Mouse (Mus musculus): ENCODE measurements around the gene Slc38a8. TPM values are rescaled to one million over a fixed set of nuclear protein-coding genes. Genes with fewer than 3 reads are reported as not detected.

The Slc38a8 gene
- not detected in 2 replicates for total RNA-seq (2014; fragmentation: Nextera tagmentation)
- 0.06 and 0.11 TPM in 2 replicates for total RNA-seq (2017)
- not detected in 2 replicates for polyA plus RNA-seq (2012)

GRCm38 (mm10) chr8:119501598-119501997, at the start of gene Slc38a8:
Gene Slc38a8, minus strand, starts transcription at chr8:119501698.
- peaks cover 30% of the 10 kb centered on the region for H3K27me3 ChIP-seq (ENCODE audit: insufficient read depth, low read length)
- H3K4me3 ChIP-seq (ENCODE audit: low read depth, low read length) = no peak within 1 kb of the TSS

GRCm38 (mm10) chr8:119548560-119549113, 47.1 kb upstream of the Slc38a8 start:
- no peaks in the 10 kb centered on the region for H3K9me3 ChIP-seq (replicated peaks)
- H3K4me1 ChIP-seq (ENCODE audit: insufficient read depth, low read depth, low read length) = peaks cover 29% of the 10 kb centered on the region
- TF ChIP-seq GATA2 (IDR thresholded peaks at IDR 0.05; ENCODE audit: borderline replicate concordance, low read depth, low read length) (no peak), CTCF (IDR thresholded peaks at IDR 0.05; ENCODE audit: low read depth, low read length) (no peak), TAL1 (conservative IDR thresholded peaks at IDR 0.05; ENCODE audit: low read depth, low read length) (no peak), POLR2AphosphoS5 (IDR thresholded peaks at IDR 0.05; ENCODE audit: insufficient replicate concordance, low read depth, low read length) (no peak), GATA1 (IDR thresholded peaks at IDR 0.05; ENCODE audit: borderline replicate concordance, low read length) (no peak)
- DNase-seq (ENCODE audit: low spot score) (no peak), ATAC-seq (ENCODE audit: extremely low read depth, insufficient number of reproducible peaks, low FRiP score, poor library complexity, severe bottlenecking) (no peak)
- H3K4me3 ChIP-seq (ENCODE audit: low read depth, low read length) = no peak overlapping the region
- no peaks in the 10 kb centered on the region for H3K27me3 ChIP-seq (ENCODE audit: insufficient read depth, low read length)
- peaks cover 91% of the 10 kb centered on the region for H3K36me3 ChIP-seq (replicated peaks)

More at GRCm38 (mm10) chr8:119501598-119501997, at the start of gene Slc38a8:
- no peak for DNase-seq (ENCODE audit: low spot score)
- H3K4me1 ChIP-seq (ENCODE audit: insufficient read depth, low read depth, low read length) = peaks cover 29% of the 10 kb centered on the region
- peaks cover 26% of the 10 kb centered on the region for H3K36me3 ChIP-seq (replicated peaks)
- H3K9me3 ChIP-seq (replicated peaks) = no peaks in the 10 kb centered on the region
- no peak for TF ChIP-seq CTCF (IDR thresholded peaks at IDR 0.05; ENCODE audit: low read depth, low read length)
- no peak for TF ChIP-seq GATA2 (IDR thresholded peaks at IDR 0.05; ENCODE audit: borderline replicate concordance, low read depth, low read length)
- no peak for TF ChIP-seq TAL1 (conservative IDR thresholded peaks at IDR 0.05; ENCODE audit: low read depth, low read length)
- TF ChIP-seq GATA1 (IDR thresholded peaks at IDR 0.05; ENCODE audit: borderline replicate concordance, low read length) = no peak
- no peak for TF ChIP-seq POLR2AphosphoS5 (IDR thresholded peaks at IDR 0.05; ENCODE audit: insufficient replicate concordance, low read depth, low read length)
- ATAC-seq (ENCODE audit: extremely low read depth, insufficient number of reproducible peaks, low FRiP score, poor library complexity, severe bottlenecking) = no peak

GRCm38 (mm10) chr8:119547019-119547691, 45.7 kb upstream of the Slc38a8 start:
- TF ChIP-seq GATA1 (IDR thresholded peaks at IDR 0.05; ENCODE audit: borderline replicate concordance, low read length) = no peak
- TF ChIP-seq GATA2 (IDR thresholded peaks at IDR 0.05; ENCODE audit: borderline replicate concordance, low read depth, low read length) = no peak
- TF ChIP-seq POLR2AphosphoS5 (IDR thresholded peaks at IDR 0.05; ENCODE audit: insufficient replicate concordance, low read depth, low read length) = no peak
- no peak for TF ChIP-seq CTCF (IDR thresholded peaks at IDR 0.05; ENCODE audit: low read depth, low read length)
- TF ChIP-seq TAL1 (conservative IDR thresholded peaks at IDR 0.05; ENCODE audit: low read depth, low read length) = no peak

GRCm38 (mm10) chr8:119545791-119546190, 44.3 kb upstream of the Slc38a8 start:
- no peak for DNase-seq (ENCODE audit: low spot score)
- Histone ChIP-seq H3K4me1 (ENCODE audit: insufficient read depth, low read depth, low read length) (peaks cover 15% of the 10 kb centered on the region), H3K36me3 (replicated peaks) (peaks cover 96% of the 10 kb centered on the region)

More at GRCm38 (mm10) chr8:119547019-119547691, 45.7 kb upstream of the Slc38a8 start:
- Histone ChIP-seq H3K4me3 (ENCODE audit: low read depth, low read length) (no peak overlapping the region), H3K9me3 (replicated peaks) (no peaks in the 10 kb centered on the region), H3K27me3 (ENCODE audit: insufficient read depth, low read length) (no peaks in the 10 kb centered on the region), H3K4me1 (ENCODE audit: insufficient read depth, low read depth, low read length) (peaks cover 20% of the 10 kb centered on the region), H3K36me3 (replicated peaks) (peaks cover 95% of the 10 kb centered on the region)
- no peak for ATAC-seq (ENCODE audit: extremely low read depth, insufficient number of reproducible peaks, low FRiP score, poor library complexity, severe bottlenecking)
- no peak for DNase-seq (ENCODE audit: low spot score)

GRCm38 (mm10) chr8:119545180-119545579, 43.7 kb upstream of the Slc38a8 start:
- H3K9me3 ChIP-seq (replicated peaks) = no peaks in the 10 kb centered on the region
- peaks cover 96% of the 10 kb centered on the region for H3K36me3 ChIP-seq (replicated peaks)
- H3K4me1 ChIP-seq (ENCODE audit: insufficient read depth, low read depth, low read length) = peaks cover 9% of the 10 kb centered on the region
- TF ChIP-seq POLR2AphosphoS5 (IDR thresholded peaks at IDR 0.05; ENCODE audit: insufficient replicate concordance, low read depth, low read length) (no peak), GATA1 (IDR thresholded peaks at IDR 0.05; ENCODE audit: borderline replicate concordance, low read length) (no peak), TAL1 (conservative IDR thresholded peaks at IDR 0.05; ENCODE audit: low read depth, low read length) (no peak), GATA2 (IDR thresholded peaks at IDR 0.05; ENCODE audit: borderline replicate concordance, low read depth, low read length) (no peak), CTCF (IDR thresholded peaks at IDR 0.05; ENCODE audit: low read depth, low read length) (no peak)
- H3K4me3 ChIP-seq (ENCODE audit: low read depth, low read length) = no peak overlapping the region
- no peak for ATAC-seq (ENCODE audit: extremely low read depth, insufficient number of reproducible peaks, low FRiP score, poor library complexity, severe bottlenecking)
- no peak for DNase-seq (ENCODE audit: low spot score)
- H3K27me3 ChIP-seq (ENCODE audit: insufficient read depth, low read length) = no peaks in the 10 kb centered on the region

More at GRCm38 (mm10) chr8:119545791-119546190, 44.3 kb upstream of the Slc38a8 start:
- H3K4me3 ChIP-seq (ENCODE audit: low read depth, low read length) = no peak overlapping the region
- no peak for ATAC-seq (ENCODE audit: extremely low read depth, insufficient number of reproducible peaks, low FRiP score, poor library complexity, severe bottlenecking)
- H3K27me3 ChIP-seq (ENCODE audit: insufficient read depth, low read length) = no peaks in the 10 kb centered on the region
- no peak for TF ChIP-seq GATA1 (IDR thresholded peaks at IDR 0.05; ENCODE audit: borderline replicate concordance, low read length)
- TF ChIP-seq GATA2 (IDR thresholded peaks at IDR 0.05; ENCODE audit: borderline replicate concordance, low read depth, low read length) = no peak
- TF ChIP-seq TAL1 (conservative IDR thresholded peaks at IDR 0.05; ENCODE audit: low read depth, low read length) = no peak
- TF ChIP-seq CTCF (IDR thresholded peaks at IDR 0.05; ENCODE audit: low read depth, low read length) = no peak
- TF ChIP-seq POLR2AphosphoS5 (IDR thresholded peaks at IDR 0.05; ENCODE audit: insufficient replicate concordance, low read depth, low read length) = no peak
- no peaks in the 10 kb centered on the region for H3K9me3 ChIP-seq (replicated peaks)

- H3K27me3 ChIP-seq (ENCODE audit: insufficient read depth, low read length) = no peaks in the 10 kb centered on the region
- TF ChIP-seq GATA2 (IDR thresholded peaks at IDR 0.05; ENCODE audit: borderline replicate concordance, low read depth, low read length) (no peak), TAL1 (conservative IDR thresholded peaks at IDR 0.05; ENCODE audit: low read depth, low read length) (no peak), CTCF (IDR thresholded peaks at IDR 0.05; ENCODE audit: low read depth, low read length) (no peak), GATA1 (IDR thresholded peaks at IDR 0.05; ENCODE audit: borderline replicate concordance, low read length) (no peak), POLR2AphosphoS5 (IDR thresholded peaks at IDR 0.05; ENCODE audit: insufficient replicate concordance, low read depth, low read length) (no peak)
- no peak overlapping the region for H3K4me3 ChIP-seq (ENCODE audit: low read depth, low read length)
- DNase-seq (ENCODE audit: low spot score) = no peak
- ATAC-seq (ENCODE audit: extremely low read depth, insufficient number of reproducible peaks, low FRiP score, poor library complexity, severe bottlenecking) = no peak
- peaks cover 5% of the 10 kb centered on the region; the same call in 1 of the 2 replicates for H3K4me1 ChIP-seq (ENCODE audit: insufficient read depth, low read depth, low read length)
- H3K9me3 ChIP-seq (replicated peaks) = no peaks in the 10 kb centered on the region
- H3K36me3 ChIP-seq (replicated peaks) = peaks cover 96% of the 10 kb centered on the region
Measured at GRCm38 (mm10) chr8:119544606-119545005, 43.1 kb upstream of the Slc38a8 start.

Data from G1E (cell line).